Mouse (Mus musculus) lung, embryonic 16.5 days (tissue): ENCODE measurements around the gene Nid1. TPM values are rescaled to one million over a fixed set of nuclear protein-coding genes. Genes with fewer than 3 reads are reported as not detected.
"Not testable (repeated sequence)": the region's sequence is repeated elsewhere in the genome, so short reads cannot be mapped to it uniquely, and the experiment has no call there.

Experiments used
- ATAC-seq: fragments of 200-750 bp; cut with Nextera tagmentation; 2 replicates; pipeline ENCODE4 v1.8.0; 2017; ENCODE audit warnings: low read depth, mild to moderate bottlenecking, moderate library complexity
- H3K27ac ChIP-seq: fragments of 300-500 bp; sonication (generic); 2 replicates; pipeline ENCODE4 v1.5.1; 2014; ENCODE audit warnings: mild to moderate bottlenecking, control low read depth, low read length
- H3K27me3 ChIP-seq: fragments of 300-500 bp; sonication (generic); 2 replicates; pipeline ENCODE4 v1.6.1; 2014; ENCODE audit warnings: low read depth, low read length, mixed read lengths; ENCODE audit not compliant: control insufficient read depth, insufficient read depth
- H3K36me3 ChIP-seq: fragments of 300-500 bp; sonication (generic); 2 replicates; pipeline ENCODE4 v1.6.1; 2014; ENCODE audit warnings: low read length; ENCODE audit not compliant: control insufficient read depth, insufficient read depth
- H3K4me1 ChIP-seq: fragments of 300-500 bp; sonication (generic); replicated peaks from 2 replicates; pipeline ENCODE4 v1.6.1; 2014; ENCODE audit warnings: low read length, mixed read lengths; ENCODE audit not compliant: control insufficient read depth, insufficient read depth
- H3K4me2 ChIP-seq: fragments of 300-500 bp; sonication (generic); 2 replicates; pipeline ENCODE4 v1.6.1; 2014; ENCODE audit warnings: low read depth, low read length, control low read depth
- H3K4me3 ChIP-seq: fragments of 300-500 bp; sonication (generic); 2 replicates; pipeline ENCODE4 v1.5.1; 2014; ENCODE audit warnings: mild to moderate bottlenecking, low read length, control low read depth
- H3K9ac ChIP-seq: fragments of 300-500 bp; sonication (generic); 2 replicates; pipeline ENCODE4 v1.6.1; 2014; ENCODE audit warnings: low read length, control low read depth
- H3K9me3 ChIP-seq: fragments of 300-500 bp; sonication (generic); 2 replicates; pipeline ENCODE4 v1.6.1; 2016; ENCODE audit warnings: low read length; ENCODE audit not compliant: control insufficient read depth
- WGBS: fragments of 180-500 bp; shearing (Covaris S2); extraction: QIAGEN DNeasy Blood & Tissue Kit; methylation state at CpG from one replicate; pipeline ENCODE4 v1.1.7; 2014; 5-methylcytosine and 5-hydroxymethylcytosine counted together
- polyA plus RNA-seq: library from polyadenylated mRNA; unstranded; fragments of >200 nt; fragmentation: Nextera tagmentation; extraction: Ambion mirVana; gene quantifications from 2 replicates; pipeline ENCODE4 v1.2.1, GENCODE M21; 2015

The Nid1 gene
- polyA plus RNA-seq, 1 experiment from 2014 or later: 167 TPM

DNA sequence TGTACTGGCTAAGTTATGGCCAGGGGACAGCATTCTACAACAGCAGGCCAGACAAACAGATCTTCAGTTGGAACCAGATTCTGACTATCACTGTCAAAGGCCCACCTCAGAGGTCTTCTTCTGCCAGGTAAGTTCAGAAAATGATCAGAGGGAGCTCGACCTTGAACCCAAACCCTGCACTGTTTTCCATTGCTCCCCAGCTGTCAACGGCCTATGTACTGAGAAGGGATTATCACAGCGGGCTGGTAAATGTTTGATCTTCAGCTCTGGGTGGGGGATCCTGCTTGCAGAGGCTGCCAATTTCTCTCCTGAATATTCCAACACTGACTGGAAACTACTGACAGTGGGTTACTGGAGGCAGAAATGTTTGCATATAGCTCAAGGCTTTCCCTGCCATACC, 23.1 kb upstream of the Nid1 start:
- H3K9me3 ChIP-seq: no peaks in the 10 kb centered on the region
- no peak overlapping the region for H3K9ac ChIP-seq
- H3K4me3 ChIP-seq: no peak overlapping the region
- ATAC-seq: no peak
- no peaks in the 10 kb centered on the region for H3K4me1 ChIP-seq
- no peak overlapping the region for H3K4me2 ChIP-seq
- H3K27me3 ChIP-seq: no peaks in the 10 kb centered on the region
- H3K36me3 ChIP-seq: no peaks in the 10 kb centered on the region
- no peak overlapping the region for H3K27ac ChIP-seq
- 58% methylated on average over 3 of the region's 3 CpGs for WGBS

DNA sequence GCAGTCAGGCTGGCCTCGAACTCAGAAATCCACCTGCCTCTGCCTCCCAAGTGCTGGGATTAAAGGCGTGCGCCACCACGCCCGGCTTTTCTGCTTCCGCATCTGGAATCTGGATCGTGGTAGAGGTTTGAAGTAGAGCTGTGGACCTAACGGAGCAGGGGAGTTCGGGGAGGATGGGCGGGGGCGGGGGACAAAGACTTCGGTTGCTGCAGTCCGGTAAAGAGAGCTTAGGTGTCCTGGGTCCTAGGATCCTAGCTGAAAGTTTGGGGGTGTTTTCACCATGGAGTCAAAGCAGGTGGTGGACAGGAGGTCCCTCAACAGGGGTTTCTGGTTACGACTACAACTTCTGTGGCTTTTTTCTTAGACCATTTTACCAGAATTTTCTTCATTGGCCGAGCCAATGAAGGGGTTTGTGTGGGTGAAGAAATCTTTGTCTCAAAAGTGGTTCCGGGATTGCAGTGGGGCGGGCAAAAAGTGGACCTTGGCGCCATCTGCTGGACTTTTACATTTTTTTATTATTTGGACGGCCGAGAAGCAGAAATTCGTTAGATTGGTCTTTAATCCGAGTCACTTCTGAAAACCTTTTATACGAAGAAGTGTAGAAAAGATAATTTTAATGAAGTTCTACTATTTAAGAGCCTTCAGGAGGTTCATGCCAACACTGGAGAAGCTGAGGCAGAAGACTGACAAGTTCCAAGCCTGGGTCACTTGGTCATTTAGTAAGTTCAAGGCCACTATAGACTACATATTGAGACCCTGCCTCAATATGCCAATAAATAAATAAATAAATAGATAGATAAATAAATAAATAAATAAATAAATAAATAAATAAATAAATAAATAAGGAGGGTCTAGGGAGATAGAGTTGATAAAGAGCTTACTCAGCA, 22.0 kb upstream of the Nid1 start:
- H3K4me3 ChIP-seq: not testable (repeated sequence)

DNA sequence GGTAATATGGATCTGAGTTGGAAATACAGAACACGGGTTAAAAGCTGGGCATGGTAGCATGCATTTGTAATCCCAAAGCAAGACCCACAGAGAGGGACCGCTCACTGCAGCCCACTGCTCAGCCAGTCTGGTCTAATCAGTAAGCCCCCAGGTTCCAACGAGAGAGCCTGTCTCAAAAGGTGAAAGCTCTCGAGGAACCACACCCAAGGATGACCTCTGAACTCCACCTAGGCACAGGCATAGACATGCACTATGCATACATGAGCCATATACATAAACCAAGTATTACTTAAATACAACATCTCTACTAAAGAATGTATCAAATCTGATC, 21.4 kb upstream of the Nid1 start:
- not testable (repeated sequence) for H3K9me3 ChIP-seq, H3K27me3 ChIP-seq, H3K4me3 ChIP-seq, H3K9ac ChIP-seq, H3K4me2 ChIP-seq, H3K36me3 ChIP-seq, H3K4me1 ChIP-seq, H3K27ac ChIP-seq
- ATAC-seq: peak; percentile 60; the same call in 1 of the 2 replicates
- WGBS: 75% methylated on average over 2 of the region's 4 CpGs

More for the DNA sequence above, 22.0 kb upstream of the Nid1 start:
- H3K27ac ChIP-seq, H3K4me1 ChIP-seq, H3K27me3 ChIP-seq, H3K9me3 ChIP-seq, H3K9ac ChIP-seq, H3K36me3 ChIP-seq: not testable (repeated sequence)
- WGBS: 29% methylated on average over 22 of the region's 23 CpGs
- peak overlapping the region; percentile 13; the same call in 1 of the 2 replicates for H3K4me2 ChIP-seq
- ATAC-seq: peak; percentile 68; the same call in 1 of the 2 replicates

DNA sequence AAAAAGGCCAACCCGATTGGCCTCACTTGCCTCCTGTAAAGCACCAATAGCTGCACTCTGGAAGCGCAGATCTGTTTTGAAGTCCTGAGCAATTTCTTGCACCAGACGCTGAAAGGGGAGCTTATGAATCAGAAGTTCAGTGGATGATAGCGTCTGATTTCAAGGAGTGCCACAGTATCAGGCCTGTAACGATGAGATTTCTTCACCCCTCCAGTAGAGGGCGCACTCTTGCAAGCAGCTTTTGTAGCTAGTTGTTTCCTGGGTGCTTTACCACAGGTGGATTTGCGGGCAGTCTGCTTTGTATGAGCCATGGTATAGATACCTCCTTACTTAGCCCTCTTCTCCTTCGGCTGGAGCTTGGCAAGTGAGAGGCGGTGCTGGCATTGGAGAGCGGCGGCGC, 18.5 kb upstream of the Nid1 start:
- H3K27me3 ChIP-seq, H3K27ac ChIP-seq, H3K9me3 ChIP-seq, H3K4me3 ChIP-seq, H3K36me3 ChIP-seq, H3K4me2 ChIP-seq, H3K4me1 ChIP-seq, H3K9ac ChIP-seq, ATAC-seq: not testable (repeated sequence)
- 93% methylated on average over 6 of the region's 12 CpGs for WGBS

DNA sequence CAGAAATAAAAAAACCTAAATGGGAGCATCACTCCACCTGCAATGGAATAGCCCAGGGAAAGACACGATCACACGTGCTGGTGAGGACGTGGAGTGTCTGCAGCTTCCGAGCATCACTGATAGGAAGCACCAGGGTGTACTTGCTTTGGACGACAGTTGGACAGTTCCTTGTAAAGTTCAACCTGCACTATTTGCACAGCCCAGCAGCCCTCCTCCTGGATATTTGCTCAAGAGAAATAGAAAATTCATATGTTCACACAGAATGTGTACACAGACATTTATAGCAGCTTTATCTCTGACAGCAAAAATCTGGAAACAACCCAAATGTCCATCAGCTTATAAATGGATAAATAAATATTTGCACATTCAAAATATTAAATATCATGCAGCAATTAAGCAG, 14.1 kb upstream of the Nid1 start:
- H3K27me3 ChIP-seq, H3K9ac ChIP-seq, H3K4me1 ChIP-seq, H3K4me3 ChIP-seq, H3K9me3 ChIP-seq, H3K27ac ChIP-seq, H3K36me3 ChIP-seq, ATAC-seq, H3K4me2 ChIP-seq: not testable (repeated sequence)
- 19% methylated on average over 1 of the region's 5 CpGs for WGBS

DNA sequence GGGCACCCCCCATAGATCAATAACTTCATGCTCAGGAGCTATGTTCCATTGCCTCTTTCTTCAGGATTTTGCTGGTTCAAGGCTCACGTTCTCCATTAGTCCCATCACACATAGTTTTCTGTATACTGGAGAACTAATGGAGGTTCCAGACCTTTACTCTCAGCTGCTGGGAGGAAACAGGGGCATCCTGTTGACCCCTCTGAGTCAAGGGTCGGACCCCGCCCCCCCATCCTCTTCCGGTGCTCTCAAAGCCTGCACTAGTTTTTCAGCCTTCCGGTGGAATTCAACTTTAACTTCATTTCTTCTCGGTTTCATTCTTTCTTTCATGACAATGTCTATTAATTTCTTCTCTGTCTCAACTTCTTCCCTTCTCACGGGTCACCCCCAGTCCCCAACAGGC, 1.2 kb upstream of the Nid1 start:
- H3K27ac ChIP-seq, H3K9ac ChIP-seq, ATAC-seq, H3K36me3 ChIP-seq, H3K4me1 ChIP-seq, H3K4me2 ChIP-seq, H3K4me3 ChIP-seq, H3K9me3 ChIP-seq, H3K27me3 ChIP-seq: not testable (repeated sequence)
- 50% methylated on average over 3 of the region's 7 CpGs for WGBS

DNA sequence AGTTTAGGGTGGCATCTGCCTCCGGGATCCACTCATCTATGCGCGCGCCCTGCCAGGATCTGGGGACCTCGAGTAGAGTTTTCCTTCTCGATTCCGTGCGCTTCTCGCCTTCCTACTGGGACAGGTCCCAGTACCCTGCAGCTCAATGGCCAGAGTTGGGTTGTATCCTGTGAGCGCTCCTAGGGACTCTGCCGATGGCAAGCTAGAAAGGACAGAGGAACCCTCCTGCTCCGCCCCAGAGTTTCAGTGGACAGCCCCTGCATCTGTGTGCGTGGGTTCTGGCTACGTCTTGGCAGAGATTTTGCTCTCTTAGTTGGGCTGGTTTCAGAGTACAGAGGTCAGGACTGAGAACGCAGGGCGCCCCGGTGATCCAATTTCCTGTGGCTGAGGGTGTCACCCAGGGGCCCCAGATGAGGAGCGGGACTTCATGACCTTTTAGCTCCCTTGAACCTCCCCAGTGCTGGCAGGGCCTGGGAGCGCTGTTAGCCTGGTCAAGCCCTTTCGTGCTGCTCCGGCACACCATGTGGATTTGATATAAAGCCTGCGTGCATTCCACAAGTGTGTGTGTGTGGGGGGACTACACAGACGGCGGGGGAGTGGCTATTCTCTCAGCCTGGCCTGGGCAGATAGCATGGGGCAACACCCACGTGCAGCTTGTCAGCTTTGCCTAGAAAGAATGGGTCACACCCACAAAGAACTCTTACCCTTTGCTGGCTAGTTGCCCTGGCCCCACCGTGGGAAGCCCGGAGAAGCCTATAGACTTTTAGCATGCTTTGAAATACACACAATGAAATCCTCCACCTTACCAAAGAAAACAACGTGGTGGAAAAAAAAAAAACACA, 982 bp downstream of the Nid1 start:
- ATAC-seq: peak; percentile 52
- H3K4me1 ChIP-seq, H3K27me3 ChIP-seq, H3K9me3 ChIP-seq, H3K36me3 ChIP-seq, H3K27ac ChIP-seq, H3K9ac ChIP-seq: not testable (repeated sequence)
- peak overlapping the region; percentile 43 for H3K4me3 ChIP-seq
- H3K4me2 ChIP-seq: peak overlapping the region; percentile 37; the same call in 1 of the 2 replicates
- 4% methylated on average over 13 of the region's 28 CpGs for WGBS

DNA sequence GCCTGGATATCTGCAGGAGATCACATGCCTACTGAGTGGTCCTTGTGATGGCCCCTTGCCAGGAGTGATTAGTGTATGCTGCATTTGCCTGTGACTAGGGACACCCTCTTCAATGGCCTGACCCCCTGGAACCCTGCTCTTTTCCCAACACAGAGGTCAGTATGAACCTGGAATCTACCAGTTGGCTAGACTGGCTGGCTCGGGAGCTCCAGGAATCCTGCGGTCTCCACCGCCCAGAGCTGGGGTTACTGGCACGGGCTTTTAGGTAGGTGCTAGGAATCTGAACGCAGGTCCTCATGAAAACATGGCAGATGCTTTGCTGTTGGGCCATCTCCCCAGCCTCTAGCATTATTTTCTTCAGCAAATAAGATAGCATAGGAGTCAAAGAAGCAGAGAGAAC, 8.2 kb downstream of the Nid1 start:
- H3K27ac ChIP-seq, H3K4me3 ChIP-seq, ATAC-seq, H3K36me3 ChIP-seq, H3K4me2 ChIP-seq, H3K4me1 ChIP-seq, H3K9me3 ChIP-seq, H3K27me3 ChIP-seq, H3K9ac ChIP-seq: not testable (repeated sequence)
- WGBS: 85% methylated on average over 5 of the region's 5 CpGs

DNA sequence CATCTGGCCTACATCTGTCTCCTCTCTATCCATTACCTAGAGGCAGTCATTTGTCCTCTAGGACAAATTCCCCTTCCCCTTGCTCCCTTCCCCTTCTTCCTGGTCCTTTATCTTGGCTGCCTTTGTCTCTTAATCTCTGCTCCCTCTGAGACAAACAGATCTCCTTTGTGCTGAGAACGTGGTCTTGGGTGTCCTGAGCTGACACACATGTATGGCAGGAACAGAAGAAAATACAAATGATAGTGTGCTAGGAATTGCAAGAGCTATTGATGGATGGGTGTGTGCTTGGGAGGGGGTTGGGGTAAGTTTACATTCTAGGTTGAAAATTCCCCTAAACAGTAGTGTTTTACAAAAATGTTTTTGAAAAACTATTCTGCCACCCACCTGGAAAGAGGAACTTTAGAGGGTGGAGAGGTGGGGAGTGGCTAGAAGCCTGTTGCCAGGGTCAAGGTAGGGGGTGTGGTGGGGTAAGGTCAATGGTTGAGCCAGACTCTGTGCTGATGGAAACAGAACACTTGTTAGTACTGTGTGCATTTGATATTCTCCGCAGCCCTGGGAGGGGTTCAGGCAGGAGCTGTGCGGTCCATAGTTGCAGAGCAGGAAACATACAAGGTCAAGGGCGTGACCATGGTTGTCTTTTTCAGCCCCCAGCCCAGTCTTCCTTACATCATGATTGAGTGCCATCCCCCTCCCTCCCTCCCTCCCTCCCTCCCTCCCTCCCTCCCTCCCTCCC, 9.5 kb downstream of the Nid1 start:
- H3K4me2 ChIP-seq, ATAC-seq, H3K4me3 ChIP-seq, H3K9me3 ChIP-seq, H3K4me1 ChIP-seq, H3K36me3 ChIP-seq, H3K27me3 ChIP-seq, H3K9ac ChIP-seq, H3K27ac ChIP-seq: not testable (repeated sequence)
- WGBS: 53% methylated on average over 4 of the region's 4 CpGs
